Mouse (Mus musculus): Measurements from ENCODE around the gene Ptcd1. TPM values are rescaled to one million over a fixed set of nuclear protein-coding genes. Genes with fewer than 3 reads are reported as not detected.

The Ptcd1 gene
- polyA plus RNA-seq, 1 experiment from 2014 or later: 15.7 TPM

DNA sequence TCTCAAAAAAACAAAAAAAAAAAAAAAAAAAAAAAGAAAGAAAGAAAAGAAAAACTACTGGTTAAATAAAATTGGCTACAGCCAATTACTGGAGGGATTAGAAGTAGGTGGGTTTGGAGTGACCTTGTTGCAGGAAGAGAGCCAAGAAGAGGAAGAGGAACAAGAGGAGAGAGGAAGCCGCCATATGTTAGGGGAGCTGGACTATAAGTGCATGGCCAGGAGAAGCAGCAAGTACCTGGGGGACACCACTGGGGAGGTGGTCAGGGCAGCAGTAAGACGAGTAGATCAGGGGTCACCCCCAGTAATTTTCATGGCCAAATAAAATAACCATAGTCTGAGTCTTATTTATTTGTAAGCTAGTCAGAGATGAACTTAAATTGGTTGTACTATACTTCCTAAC is 18.3 kb upstream of the Ptcd1 start:
- no peak overlapping the region for H3K4me3 ChIP-seq (ENCODE audit: low read depth, low read length)
- no peak for ATAC-seq (replicated peaks; ENCODE audit: low FRiP score)
- no peak for DNase-seq (ENCODE audit: low spot score)
- 80% methylated on average over 2 of the region's 2 CpGs for WGBS
- peaks cover 57% of the 10 kb centered on the region for H3K36me3 ChIP-seq (ENCODE audit: control insufficient read depth, insufficient read depth, low read length)
- H3K4me1 ChIP-seq (replicated peaks; ENCODE audit: control insufficient read depth, insufficient read depth, low read length): peaks cover 15% of the 10 kb centered on the region
- no peaks in the 10 kb centered on the region for H3K9me3 ChIP-seq (ENCODE audit: control insufficient read depth, low read length)
- no peak overlapping the region for H3K9ac ChIP-seq (ENCODE audit: low read depth, low read length)
- no peak overlapping the region for H3K27ac ChIP-seq (ENCODE audit: low read depth, low read length)
- no peak overlapping the region for H3K4me2 ChIP-seq
- no peaks in the 10 kb centered on the region for H3K27me3 ChIP-seq (replicated peaks; ENCODE audit: control insufficient read depth, insufficient read depth, low read length)

DNA sequence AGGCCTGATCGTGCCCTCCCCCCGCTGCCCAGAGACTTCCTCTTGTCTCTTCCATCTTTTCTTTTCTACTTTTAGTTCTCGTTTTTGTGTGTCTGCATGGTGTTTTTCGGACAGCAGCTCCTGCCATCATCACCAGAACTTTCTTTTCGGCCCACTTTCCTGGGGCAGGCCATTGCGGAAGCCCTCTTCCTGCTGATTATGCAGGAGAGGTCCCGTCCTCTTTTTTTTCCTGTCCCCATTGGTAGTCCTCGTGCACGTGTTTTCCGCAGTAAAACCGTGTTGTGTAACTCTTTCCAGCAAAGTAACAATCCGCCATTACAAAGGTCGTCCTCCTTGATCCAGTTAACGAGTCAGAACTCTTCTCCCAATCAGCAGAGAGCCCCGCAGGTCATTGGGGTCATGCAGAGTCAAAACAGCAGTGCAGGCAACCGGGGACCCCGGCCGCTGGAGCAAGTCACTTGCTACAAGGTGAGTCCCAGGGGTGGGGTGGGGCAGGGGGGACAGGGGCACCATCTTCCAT is 11.6 kb upstream of the Ptcd1 start:
- 0 out of 2 replicates have a peak overlapping the region, but pooled peaks have one; percentile 9 for H3K27ac ChIP-seq (ENCODE audit: low read depth, low read length)
- ATAC-seq (replicated peaks; ENCODE audit: low FRiP score) (no peak; the same call in 1 of the 2 replicates), DNase-seq (ENCODE audit: low spot score) (no peak)
- no peak overlapping the region for H3K9ac ChIP-seq (ENCODE audit: low read depth, low read length)
- no peaks in the 10 kb centered on the region for H3K27me3 ChIP-seq (replicated peaks; ENCODE audit: control insufficient read depth, insufficient read depth, low read length)
- 78% methylated on average over 18 of the region's 18 CpGs for WGBS
- H3K36me3 ChIP-seq (ENCODE audit: control insufficient read depth, insufficient read depth, low read length): peaks cover 75% of the 10 kb centered on the region
- H3K4me2 ChIP-seq: no peak overlapping the region
- H3K4me3 ChIP-seq (ENCODE audit: low read depth, low read length): no peak overlapping the region
- H3K9me3 ChIP-seq (ENCODE audit: control insufficient read depth, low read length): no peaks in the 10 kb centered on the region
- no peaks in the 10 kb centered on the region for H3K4me1 ChIP-seq (replicated peaks; ENCODE audit: control insufficient read depth, insufficient read depth, low read length)

DNA sequence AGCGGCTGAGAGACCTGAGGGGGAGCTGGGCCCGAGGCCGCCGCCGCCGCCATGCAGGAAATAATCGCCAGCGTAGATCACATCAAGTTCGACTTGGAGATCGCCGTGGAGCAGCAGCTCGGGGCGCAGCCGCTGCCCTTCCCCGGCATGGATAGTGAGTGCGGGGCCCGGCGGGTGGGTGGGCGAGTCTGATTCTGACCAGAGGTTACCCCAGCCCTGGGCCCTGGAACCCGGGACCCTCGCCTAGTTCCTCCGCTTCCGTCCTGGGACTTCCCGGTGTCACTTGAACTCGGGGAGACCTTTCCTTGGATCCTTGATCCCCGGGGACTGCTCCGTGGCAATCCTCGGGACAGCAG is 376 bp upstream of the Ptcd1 start:
- Histone ChIP-seq H3K27me3 (replicated peaks; ENCODE audit: control insufficient read depth, insufficient read depth, low read length) (no peaks in the 10 kb centered on the region), H3K36me3 (ENCODE audit: control insufficient read depth, insufficient read depth, low read length) (peaks cover 34% of the 10 kb centered on the region; the same call in 1 of the 2 replicates), H3K4me3 (ENCODE audit: low read depth, low read length) (peak overlapping the region; percentile 99), H3K9ac (ENCODE audit: low read depth, low read length) (peak overlapping the region; percentile 99), H3K4me1 (replicated peaks; ENCODE audit: control insufficient read depth, insufficient read depth, low read length) (peaks cover 13% of the 10 kb centered on the region), H3K4me2 (peak overlapping the region; percentile 75), H3K27ac (ENCODE audit: low read depth, low read length) (peak overlapping the region; percentile 88), H3K9me3 (ENCODE audit: control insufficient read depth, low read length) (no peaks in the 10 kb centered on the region)
- no peak for DNase-seq (ENCODE audit: low spot score)
- peak; percentile 30; the same call in 1 of the 2 replicates for ATAC-seq (replicated peaks; ENCODE audit: low FRiP score)
- under 1% methylated on average over 26 of the region's 28 CpGs for WGBS

DNA sequence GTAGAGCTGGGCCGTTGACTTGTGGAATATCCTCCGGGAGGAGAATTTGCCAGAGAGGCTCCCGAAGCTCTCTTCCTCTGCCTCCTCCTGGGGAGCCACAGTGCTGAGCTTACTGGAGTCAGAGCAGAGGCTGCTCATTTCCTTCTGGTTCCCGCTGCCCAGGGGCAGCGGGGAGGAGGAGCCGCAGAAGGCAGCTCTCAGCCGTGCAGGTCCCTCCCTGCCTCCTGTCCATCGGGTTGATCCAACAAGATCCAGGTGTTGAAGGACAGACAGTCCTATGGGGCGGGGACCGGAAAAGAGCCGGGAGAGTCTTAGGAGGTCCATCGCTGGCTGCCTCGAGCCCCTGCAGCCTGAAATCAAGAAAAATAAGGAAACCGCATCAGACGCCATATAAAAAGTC is 1.7 kb downstream of the Ptcd1 start:
- Histone ChIP-seq H3K9ac (ENCODE audit: low read depth, low read length) (no peak overlapping the region), H3K4me2 (peak overlapping the region; percentile 88; the same call in 1 of the 2 replicates), H3K27ac (ENCODE audit: low read depth, low read length) (no peak overlapping the region), H3K27me3 (replicated peaks; ENCODE audit: control insufficient read depth, insufficient read depth, low read length) (no peaks in the 10 kb centered on the region), H3K4me1 (replicated peaks; ENCODE audit: control insufficient read depth, insufficient read depth, low read length) (peaks cover 13% of the 10 kb centered on the region), H3K9me3 (ENCODE audit: control insufficient read depth, low read length) (no peaks in the 10 kb centered on the region), H3K36me3 (ENCODE audit: control insufficient read depth, insufficient read depth, low read length) (peaks cover 25% of the 10 kb centered on the region), H3K4me3 (ENCODE audit: low read depth, low read length) (peak overlapping the region; percentile 14; the same call in 1 of the 2 replicates)
- WGBS: 91% methylated on average over 15 of the region's 15 CpGs
- no peak for ATAC-seq (replicated peaks; ENCODE audit: low FRiP score)
- DNase-seq (ENCODE audit: low spot score): no peak

DNA sequence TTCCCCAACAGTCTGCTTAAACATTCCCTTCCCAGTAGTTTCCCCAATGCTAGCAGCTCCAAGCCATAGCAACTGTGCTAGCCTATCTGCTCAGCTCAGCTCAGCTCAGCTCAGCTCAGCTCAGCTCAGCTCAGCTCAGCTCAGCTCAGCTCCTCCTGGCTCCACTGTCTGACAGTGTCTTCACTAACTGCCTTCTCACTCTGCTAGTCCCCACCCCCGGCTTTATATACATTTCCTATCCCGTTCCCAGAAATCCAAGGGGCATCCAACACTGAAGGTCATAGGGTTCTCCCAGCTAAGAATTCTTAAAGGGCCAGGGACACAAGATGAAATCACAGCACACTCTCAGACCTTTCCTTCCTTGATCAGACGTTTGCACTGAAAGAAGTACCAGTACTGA is 2.2 kb downstream of the Ptcd1 start:
- DNase-seq (ENCODE audit: low spot score): no peak
- ATAC-seq (replicated peaks; ENCODE audit: low FRiP score): no peak
- Histone ChIP-seq H3K36me3 (ENCODE audit: control insufficient read depth, insufficient read depth, low read length) (peaks cover 24% of the 10 kb centered on the region), H3K4me3 (ENCODE audit: low read depth, low read length) (no peak overlapping the region), H3K4me1 (replicated peaks; ENCODE audit: control insufficient read depth, insufficient read depth, low read length) (peaks cover 13% of the 10 kb centered on the region), H3K4me2 (no peak overlapping the region), H3K27me3 (replicated peaks; ENCODE audit: control insufficient read depth, insufficient read depth, low read length) (no peaks in the 10 kb centered on the region), H3K27ac (ENCODE audit: low read depth, low read length) (no peak overlapping the region), H3K9me3 (ENCODE audit: control insufficient read depth, low read length) (no peaks in the 10 kb centered on the region), H3K9ac (ENCODE audit: low read depth, low read length) (no peak overlapping the region)
- 84% methylated on average over 3 of the region's 3 CpGs for WGBS

DNA sequence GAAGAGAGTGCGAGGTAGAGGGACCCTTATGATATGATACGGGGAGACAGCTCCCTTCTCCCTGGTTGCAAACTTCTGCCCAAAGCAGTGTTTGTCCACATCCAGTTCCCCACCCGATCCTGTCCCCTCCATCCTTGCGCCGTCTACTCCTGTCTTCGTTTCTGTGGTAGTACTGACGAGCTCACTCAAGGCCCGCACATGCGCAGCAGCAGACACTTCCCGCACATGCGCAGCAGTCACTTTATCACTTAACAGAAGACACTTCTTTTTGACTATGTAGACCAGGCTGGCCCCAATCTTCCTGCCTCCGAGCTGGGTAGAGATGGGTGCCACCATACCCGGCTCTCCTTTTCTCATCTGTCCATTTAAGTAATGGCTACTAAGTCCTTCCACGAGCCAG is 5.5 kb downstream of the Ptcd1 start:
- Histone ChIP-seq H3K9me3 (ENCODE audit: control insufficient read depth, low read length) (no peaks in the 10 kb centered on the region), H3K9ac (ENCODE audit: low read depth, low read length) (no peak overlapping the region), H3K27ac (ENCODE audit: low read depth, low read length) (no peak overlapping the region), H3K4me1 (replicated peaks; ENCODE audit: control insufficient read depth, insufficient read depth, low read length) (peaks cover 5% of the 10 kb centered on the region), H3K4me2 (no peak overlapping the region), H3K27me3 (replicated peaks; ENCODE audit: control insufficient read depth, insufficient read depth, low read length) (no peaks in the 10 kb centered on the region), H3K36me3 (ENCODE audit: control insufficient read depth, insufficient read depth, low read length) (peaks cover 38% of the 10 kb centered on the region), H3K4me3 (ENCODE audit: low read depth, low read length) (no peak overlapping the region)
- no peak for DNase-seq (ENCODE audit: low spot score)
- WGBS: 92% methylated on average over 14 of the region's 14 CpGs
- ATAC-seq (replicated peaks; ENCODE audit: low FRiP score): no peak

DNA sequence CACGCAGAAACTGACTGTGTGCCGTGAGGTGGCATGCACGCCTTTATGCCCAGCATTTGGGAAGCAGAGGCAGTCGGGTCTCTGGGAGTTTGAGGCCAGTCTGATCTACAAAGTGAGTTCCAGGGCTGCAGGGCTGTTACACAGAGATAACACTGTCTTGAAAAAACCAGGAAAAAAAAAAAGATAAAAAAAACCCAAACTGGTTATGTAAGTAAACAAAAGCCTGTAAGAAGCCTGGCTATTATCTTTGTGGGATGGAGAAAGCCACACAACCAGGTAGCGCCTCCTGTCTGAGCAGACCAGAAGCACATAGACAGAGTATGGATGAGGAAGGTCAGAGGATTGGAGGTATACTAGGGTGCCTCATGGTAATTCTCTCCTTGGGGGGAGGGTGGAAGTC is 14.2 kb downstream of the Ptcd1 start:
- Histone ChIP-seq H3K4me2 (no peak overlapping the region), H3K9me3 (ENCODE audit: control insufficient read depth, low read length) (no peaks in the 10 kb centered on the region), H3K36me3 (ENCODE audit: control insufficient read depth, insufficient read depth, low read length) (peaks cover 46% of the 10 kb centered on the region), H3K4me3 (ENCODE audit: low read depth, low read length) (no peak overlapping the region), H3K27ac (ENCODE audit: low read depth, low read length) (peak overlapping the region; percentile 63), H3K4me1 (replicated peaks; ENCODE audit: control insufficient read depth, insufficient read depth, low read length) (peaks cover 8% of the 10 kb centered on the region; the same call in 1 of the 2 replicates), H3K27me3 (replicated peaks; ENCODE audit: control insufficient read depth, insufficient read depth, low read length) (no peaks in the 10 kb centered on the region), H3K9ac (ENCODE audit: low read depth, low read length) (no peak overlapping the region)
- DNase-seq (ENCODE audit: low spot score): no peak
- peak; percentile 73 for ATAC-seq (replicated peaks; ENCODE audit: low FRiP score)
- WGBS: 66% methylated on average over 5 of the region's 5 CpGs

DNA sequence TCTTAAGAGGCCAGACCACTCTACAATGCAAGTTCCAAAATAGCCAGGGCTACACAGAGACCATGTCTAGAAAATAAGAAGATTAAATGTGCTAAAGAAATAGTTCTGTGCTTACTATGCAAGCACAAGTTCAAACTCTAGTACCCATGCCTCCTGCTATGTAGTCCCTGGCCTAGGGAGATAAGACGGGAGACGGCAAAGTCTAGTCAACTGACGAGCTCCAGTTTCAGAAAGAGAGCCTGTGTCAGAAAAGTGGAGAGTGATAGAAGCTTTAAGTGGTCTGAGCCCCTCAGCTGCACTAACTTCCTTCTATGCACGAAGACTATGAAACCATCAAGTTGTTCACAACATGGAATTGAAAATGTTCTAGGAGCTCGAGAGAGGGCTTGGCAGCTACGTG is 17.6 kb downstream of the Ptcd1 start:
- no peak for DNase-seq (ENCODE audit: low spot score)
- H3K36me3 ChIP-seq (ENCODE audit: control insufficient read depth, insufficient read depth, low read length): peaks cover 52% of the 10 kb centered on the region
- H3K9ac ChIP-seq (ENCODE audit: low read depth, low read length): no peak overlapping the region
- no peaks in the 10 kb centered on the region for H3K27me3 ChIP-seq (replicated peaks; ENCODE audit: control insufficient read depth, insufficient read depth, low read length)
- no peak overlapping the region for H3K4me2 ChIP-seq
- H3K27ac ChIP-seq (ENCODE audit: low read depth, low read length): peak overlapping the region; percentile 66
- H3K4me1 ChIP-seq (replicated peaks; ENCODE audit: control insufficient read depth, insufficient read depth, low read length): peaks cover 8% of the 10 kb centered on the region; the same call in 1 of the 2 replicates
- no peak overlapping the region for H3K4me3 ChIP-seq (ENCODE audit: low read depth, low read length)
- no peaks in the 10 kb centered on the region for H3K9me3 ChIP-seq (ENCODE audit: control insufficient read depth, low read length)
- ATAC-seq (replicated peaks; ENCODE audit: low FRiP score): peak; percentile 74
- 65% methylated on average over 6 of the region's 6 CpGs for WGBS

DNA sequence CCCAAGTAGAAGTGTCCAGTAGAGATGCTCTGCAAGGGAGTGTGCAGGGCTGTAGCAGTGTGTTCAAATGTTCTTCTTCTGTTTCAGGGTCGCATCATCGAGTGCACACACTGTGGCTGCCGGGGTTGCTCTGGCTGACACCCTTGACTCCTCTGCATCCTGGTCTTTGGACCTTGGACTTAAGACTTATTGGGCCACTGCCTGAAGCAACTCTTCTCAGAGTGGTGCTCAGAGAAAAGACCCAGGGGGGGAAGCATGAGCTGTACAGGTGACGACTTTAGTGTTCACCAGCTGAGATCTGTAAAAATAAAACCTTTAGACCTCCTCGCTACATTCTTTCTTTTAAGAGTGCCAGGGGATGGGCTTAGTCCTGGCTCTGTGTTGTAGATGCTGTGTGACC is 19.2 kb downstream of the Ptcd1 start:
- H3K27ac ChIP-seq (ENCODE audit: low read depth, low read length): no peak overlapping the region
- no peak overlapping the region for H3K4me2 ChIP-seq
- no peak overlapping the region for H3K9ac ChIP-seq (ENCODE audit: low read depth, low read length)
- no peak overlapping the region for H3K4me3 ChIP-seq (ENCODE audit: low read depth, low read length)
- peaks cover 56% of the 10 kb centered on the region for H3K36me3 ChIP-seq (ENCODE audit: control insufficient read depth, insufficient read depth, low read length)
- H3K9me3 ChIP-seq (ENCODE audit: control insufficient read depth, low read length): no peaks in the 10 kb centered on the region
- ATAC-seq (replicated peaks; ENCODE audit: low FRiP score) (no peak), DNase-seq (ENCODE audit: low spot score) (no peak)
- H3K4me1 ChIP-seq (replicated peaks; ENCODE audit: control insufficient read depth, insufficient read depth, low read length): peaks cover 8% of the 10 kb centered on the region; the same call in 1 of the 2 replicates
- 86% methylated on average over 5 of the region's 5 CpGs for WGBS
- no peaks in the 10 kb centered on the region for H3K27me3 ChIP-seq (replicated peaks; ENCODE audit: control insufficient read depth, insufficient read depth, low read length)
